Mouse (Mus musculus): ENCODE data around the gene Slc35f3. TPM values are rescaled to one million over a fixed set of nuclear protein-coding genes. Genes with fewer than 3 reads are reported as not detected.

Gene Slc35f3
- total and polyA plus RNA-seq, 3 experiments, result not detected

- Histone ChIP-seq H3K9ac (ENCODE audit: control insufficient read depth, low read depth, low read length, poor library complexity, severe bottlenecking) (no peak overlapping the region), H3K27ac (ENCODE audit: control insufficient read depth, low read depth, low read length) (no peak overlapping the region), H3K9me3 (replicated peaks; ENCODE audit: insufficient read depth, low read length) (no peaks in the 10 kb centered on the region), H3K79me2 (ENCODE audit: control insufficient read depth, insufficient read depth, low read length, poor library complexity) (no peaks in the 10 kb centered on the region), H3K36me3 (ENCODE audit: control insufficient read depth in 1 of 2, insufficient read depth in 2 of 2, low read length in 2 of 2) (no peaks in the 10 kb centered on the region), H3K4me3 (ENCODE audit: control insufficient read depth in 1 of 2, insufficient read depth in 1 of 2, low read depth in 2 of 2, low read length in 2 of 2) (no peak overlapping the region), H3K4me1 (ENCODE audit: control insufficient read depth in 1 of 2, insufficient read depth in 2 of 2, low read length in 2 of 2) (no peaks in the 10 kb centered on the region), H3K27me3 (ENCODE audit: control insufficient read depth in 1 of 2, insufficient read depth in 2 of 2, low read length in 2 of 2) (no peaks in the 10 kb centered on the region)
- no peak for DNase-seq (ENCODE audit: low read depth, low spot score)
- TF ChIP-seq CHD1 (IDR thresholded peaks at IDR 0.05; ENCODE audit: low read depth, low read length) (no peak), SIN3A (IDR thresholded peaks at IDR 0.05; ENCODE audit: low read length) (no peak), BHLHE40 (IDR thresholded peaks at IDR 0.05; ENCODE audit: borderline replicate concordance, low read depth, low read length) (no peak), MEF2A (IDR thresholded peaks at IDR 0.05; ENCODE audit: extremely low read depth, insufficient replicate concordance, low read depth, low read length, poor library complexity, severe bottlenecking) (no peak), JUND (IDR thresholded peaks at IDR 0.05; ENCODE audit: low read depth, low read length) (no peak), KAT2A (conservative IDR thresholded peaks at IDR 0.05; ENCODE audit: low read depth, low read length) (no peak), TCF12 (IDR thresholded peaks at IDR 0.05; ENCODE audit: low read depth, low read length) (no peak), USF2 (IDR thresholded peaks at IDR 0.05; ENCODE audit: borderline replicate concordance in 1 of 2, insufficient read depth in 1 of 2, low read depth in 1 of 2, low read length in 2 of 2) (no peak), TBP (IDR thresholded peaks at IDR 0.05; ENCODE audit: low read depth, low read length) (no peak), CTCF (IDR thresholded peaks at IDR 0.05 in 2 of 3, conservative IDR thresholded peaks at IDR 0.05 in 1 of 3; ENCODE audit: control insufficient read depth in 1 of 3, insufficient read depth in 1 of 3, low read depth in 2 of 3, low read length in 3 of 3, poor library complexity in 1 of 3, severe bottlenecking in 1 of 3) (no peak), NELFE (IDR thresholded peaks at IDR 0.05; ENCODE audit: low read depth, low read length) (no peak), ZNF384 (IDR thresholded peaks at IDR 0.05; ENCODE audit: low read depth, low read length) (no peak), POLR2AphosphoS2 (IDR thresholded peaks at IDR 0.05; ENCODE audit: low read length) (no peak), ZKSCAN1 (IDR thresholded peaks at IDR 0.05; ENCODE audit: low read depth, low read length) (no peak), HCFC1 (IDR thresholded peaks at IDR 0.05; ENCODE audit: low read depth, low read length) (no peak), MAZ (IDR thresholded peaks at IDR 0.05; ENCODE audit: low read depth, low read length) (no peak), POLR2AphosphoS5 (IDR thresholded peaks at IDR 0.05; ENCODE audit: borderline replicate concordance, low read depth, low read length) (no peak), RAD21 (IDR thresholded peaks at IDR 0.05; ENCODE audit: low read depth, low read length) (no peak)
These were observed 41.6 kb upstream of the Slc35f3 start for GRCm38 (mm10) chr8:126256585-126257391.

- H3K9ac ChIP-seq (ENCODE audit: control insufficient read depth, low read depth, low read length, poor library complexity, severe bottlenecking), result no peak overlapping the region
- H3K4me1 ChIP-seq (ENCODE audit: control insufficient read depth in 1 of 2, insufficient read depth in 2 of 2, low read length in 2 of 2), result no peaks in the 10 kb centered on the region
- no peak overlapping the region for H3K27ac ChIP-seq (ENCODE audit: control insufficient read depth, low read depth, low read length)
- H3K79me2 ChIP-seq (ENCODE audit: control insufficient read depth, insufficient read depth, low read length, poor library complexity), result no peaks in the 10 kb centered on the region
- no peak overlapping the region for H3K4me3 ChIP-seq (ENCODE audit: control insufficient read depth in 1 of 2, insufficient read depth in 1 of 2, low read depth in 2 of 2, low read length in 2 of 2)
- no peak for TF ChIP-seq MYB (IDR thresholded peaks at IDR 0.05; ENCODE audit: low read depth, low read length)
- TF ChIP-seq MAFK (IDR thresholded peaks at IDR 0.05; ENCODE audit: borderline replicate concordance, low read depth, low read length), result no peak
- no peak for TF ChIP-seq CTCF (IDR thresholded peaks at IDR 0.05 in 2 of 3, conservative IDR thresholded peaks at IDR 0.05 in 1 of 3; ENCODE audit: control insufficient read depth in 1 of 3, insufficient read depth in 1 of 3, low read depth in 2 of 3, low read length in 3 of 3, poor library complexity in 1 of 3, severe bottlenecking in 1 of 3)
- no peak for TF ChIP-seq TBP (IDR thresholded peaks at IDR 0.05; ENCODE audit: low read depth, low read length)
- DNase-seq (ENCODE audit: low read depth, low spot score), result no peak
- H3K9me3 ChIP-seq (replicated peaks; ENCODE audit: insufficient read depth, low read length), result no peaks in the 10 kb centered on the region
- no peaks in the 10 kb centered on the region for H3K27me3 ChIP-seq (ENCODE audit: control insufficient read depth in 1 of 2, insufficient read depth in 2 of 2, low read length in 2 of 2)
- no peaks in the 10 kb centered on the region for H3K36me3 ChIP-seq (ENCODE audit: control insufficient read depth in 1 of 2, insufficient read depth in 2 of 2, low read length in 2 of 2)
These were observed 41.0 kb upstream of the Slc35f3 start for GRCm38 (mm10) chr8:126257392-126257681.

Measured in MEL (cell line).